34 mouse cellular contexts compared by ENCODE assay signal in genomic region chr10:122055826-122056225, GRCm38 (mm10).
"Had no signal": no experiment of that assay in that cellular context is flagged by ENCODE, and none has a peak within 500 bp of the region (broad histone marks: within the 10 kb centered on the region; RNA-seq: fewer than 3 reads in every experiment).

No protein-coding gene starts in this region.

- H3K4me1 ChIP-seq: heart, embryonic 12.5 days; heart, embryonic 15.5 days; hindbrain, embryonic 10.5 days; hindbrain, embryonic 12.5 days; hindbrain, embryonic 13.5 days; hindbrain, embryonic 15.5 days; intestine, embryonic 15.5 days; kidney, embryonic 15.5 days had no signal

- H3K9ac ChIP-seq: heart, embryonic 12.5 days; heart, embryonic 13.5 days; heart, embryonic 15.5 days; hindbrain, embryonic 12.5 days; hindbrain, embryonic 13.5 days; hindbrain, embryonic 14.5 days; hindbrain, embryonic 15.5 days; intestine, embryonic 15.5 days; kidney, embryonic 15.5 days had no signal

- H3K27ac ChIP-seq: heart, embryonic 13.5 days; heart, embryonic 15.5 days; hindbrain, embryonic 10.5 days; hindbrain, embryonic 12.5 days; hindbrain, embryonic 13.5 days; hindbrain, embryonic 14.5 days; hindbrain, embryonic 15.5 days; hindbrain, postnatal 0 days; intestine, embryonic 15.5 days; kidney, embryonic 15.5 days; kidney, postnatal 0 days; layer of hippocampus, adult 2 months; left cerebral cortex, adult 2 months had no signal

- ATAC-seq: hindbrain, embryonic 16.5 days; hindbrain, postnatal 0 days; inflammation-experienced regulatory T-cells, adult 6 months; intestine, embryonic 15.5 days; intestine, embryonic 16.5 days; intestine, postnatal 0 days had no signal

- H3K9me3 ChIP-seq: heart, embryonic 12.5 days; heart, embryonic 13.5 days; heart, embryonic 15.5 days; hindbrain, embryonic 10.5 days; hindbrain, embryonic 12.5 days; hindbrain, embryonic 13.5 days; hindbrain, embryonic 15.5 days; intestine, embryonic 15.5 days; kidney, embryonic 15.5 days had no signal

- H3K36me3 ChIP-seq: heart, embryonic 12.5 days; heart, embryonic 13.5 days; heart, embryonic 15.5 days; hindbrain, embryonic 10.5 days; hindbrain, embryonic 12.5 days; hindbrain, embryonic 13.5 days; hindbrain, embryonic 15.5 days; intestine, embryonic 15.5 days; kidney, embryonic 15.5 days had no signal

- DNase-seq: heart, postnatal 10 days; heart, postnatal 14 days; heart, postnatal 36 days; kidney, adult 11 months; kidney, adult 18-20 months; kidney, adult 2 months; kidney, adult 8-10 months; kidney, adult 9 months; kidney, postnatal 10 days; kidney, postnatal 14 days; kidney, postnatal 25 days; kidney, postnatal 36 days; kidney, postnatal 4 days; layer of hippocampus, adult 9-11 months; layer of hippocampus, postnatal 36 days had no signal

- H3K4me2 ChIP-seq: heart, embryonic 11.5 days; heart, embryonic 12.5 days; heart, embryonic 13.5 days; heart, embryonic 15.5 days; hindbrain, embryonic 12.5 days; hindbrain, embryonic 13.5 days; hindbrain, embryonic 14.5 days; hindbrain, embryonic 15.5 days; intestine, embryonic 15.5 days; kidney, embryonic 15.5 days had no signal

- H3K27me3 ChIP-seq: heart, embryonic 12.5 days; heart, embryonic 15.5 days; hindbrain, embryonic 12.5 days; hindbrain, embryonic 13.5 days; hindbrain, embryonic 15.5 days; intestine, embryonic 15.5 days; kidney, embryonic 15.5 days had no signal

- H3K4me3 ChIP-seq: heart, embryonic 12.5 days; heart, embryonic 13.5 days; heart, embryonic 15.5 days; hindbrain, embryonic 10.5 days; hindbrain, embryonic 12.5 days; hindbrain, embryonic 13.5 days; hindbrain, embryonic 15.5 days; intestine, embryonic 15.5 days; kidney, embryonic 15.5 days; layer of hippocampus, adult 2 months; left cerebral cortex, adult 2 months had no signal
